Comparison of ENCODE assay signal across 26 mouse cellular contexts in genomic region chr6:31615426-31615970, GRCm38 (mm10). TPM values are rescaled to one million over a fixed set of nuclear protein-coding genes. Genes with fewer than 3 reads are reported as not detected.
DNase-seq lines count a peak whose midpoint lies in the region; ATAC-seq and TF ChIP-seq lines count a peak whose summit lies in the region.
"Had no signal": no experiment of that assay in that cellular context is flagged by ENCODE, and none has a peak within 500 bp of the region (broad histone marks: within the 10 kb centered on the region; RNA-seq: fewer than 3 reads in every experiment).

No protein-coding gene starts in this region.

- H3K9ac ChIP-seq in forebrain, embryonic 13.5 days: no peak overlapping the region
- peak overlapping the region; percentile 40 for H3K9ac ChIP-seq in liver, embryonic 14.5 days (replicated peaks)
- H3K9ac ChIP-seq: embryonic facial prominence, embryonic 12.5 days; forebrain, embryonic 15.5 days; kidney, embryonic 15.5 days; limb, embryonic 15.5 days had no signal

- no peak for TF ChIP-seq EP300 in liver, embryonic 14.5 days (IDR thresholded peaks at IDR 0.05; ENCODE audit: low read depth)

- H3K36me3 ChIP-seq in forebrain, embryonic 10.5 days (replicated peaks): no peaks in the 10 kb centered on the region
- H3K36me3 ChIP-seq in forebrain, embryonic 13.5 days (ENCODE audit: poor library complexity, severe bottlenecking): no peaks in the 10 kb centered on the region
- no peaks in the 10 kb centered on the region for H3K36me3 ChIP-seq in liver, embryonic 14.5 days (replicated peaks; ENCODE audit: control insufficient read depth, insufficient read depth, low read depth)
- H3K36me3 ChIP-seq in hindbrain, embryonic 10.5 days: no peaks in the 10 kb centered on the region
- H3K36me3 ChIP-seq: embryonic facial prominence, embryonic 12.5 days; forebrain, embryonic 15.5 days; kidney, embryonic 15.5 days; limb, embryonic 15.5 days had no signal

- ATAC-seq in forebrain, embryonic 13.5 days: no peak
- no peak for ATAC-seq in liver, embryonic 14.5 days (ENCODE audit: insufficient read depth)
- ATAC-seq: activated CD4-positive, CD25-positive, alpha-beta regulatory T cell, adult 4 months; CD4-positive, CD25-positive, alpha-beta regulatory T cell, adult 4 months; forebrain, embryonic 15.5 days; hindbrain, embryonic 16.5 days; Patski had no signal

- TF ChIP-seq CTCF in liver, embryonic 14.5 days (IDR thresholded peaks at IDR 0.05; ENCODE audit: low read depth): no peak

- H3K9me3 ChIP-seq in forebrain, embryonic 10.5 days: no peaks in the 10 kb centered on the region
- no peaks in the 10 kb centered on the region for H3K9me3 ChIP-seq in forebrain, embryonic 13.5 days (replicated peaks)
- no peaks in the 10 kb centered on the region for H3K9me3 ChIP-seq in liver, embryonic 14.5 days (ENCODE audit: control insufficient read depth, low read length)
- no peaks in the 10 kb centered on the region for H3K9me3 ChIP-seq in hindbrain, embryonic 10.5 days
- H3K9me3 ChIP-seq: embryonic facial prominence, embryonic 12.5 days; forebrain, embryonic 15.5 days; kidney, embryonic 15.5 days; limb, embryonic 15.5 days had no signal

- no peaks in the 10 kb centered on the region for H3K27me3 ChIP-seq in forebrain, embryonic 10.5 days (ENCODE audit: poor library complexity, severe bottlenecking)
- H3K27me3 ChIP-seq in forebrain, embryonic 13.5 days: no peaks in the 10 kb centered on the region
- no peaks in the 10 kb centered on the region for H3K27me3 ChIP-seq in liver, embryonic 14.5 days (ENCODE audit: control insufficient read depth, insufficient read depth, low read length)
- H3K27me3 ChIP-seq in hindbrain, embryonic 10.5 days (ENCODE audit: insufficient read depth, poor library complexity, severe bottlenecking): no peaks in the 10 kb centered on the region
- H3K27me3 ChIP-seq: embryonic facial prominence, embryonic 12.5 days; forebrain, embryonic 15.5 days; kidney, embryonic 15.5 days; limb, embryonic 15.5 days; Patski had no signal

- H3K4me1 ChIP-seq in forebrain, embryonic 10.5 days: peaks cover 14% of the 10 kb centered on the region
- no peaks in the 10 kb centered on the region for H3K4me1 ChIP-seq in forebrain, embryonic 13.5 days
- H3K4me1 ChIP-seq in brown adipose tissue, adult 24 weeks (ENCODE audit: control insufficient read depth, insufficient read depth, insufficient read length, low read length): peaks cover 46% of the 10 kb centered on the region
- peaks cover 56 to 75% of the 10 kb centered on the region in 2 experiments for H3K4me1 ChIP-seq in liver, embryonic 14.5 days (replicated peaks; ENCODE audit: control insufficient read depth in 2 of 2, insufficient read depth in 2 of 2, low read length in 1 of 2)
- peaks cover 15% of the 10 kb centered on the region for H3K4me1 ChIP-seq in hindbrain, embryonic 10.5 days (replicated peaks)
- H3K4me1 ChIP-seq: embryonic facial prominence, embryonic 12.5 days; forebrain, embryonic 15.5 days had no signal

- H3K4me2 ChIP-seq in forebrain, embryonic 13.5 days: no peak overlapping the region
- H3K4me2 ChIP-seq in liver, embryonic 14.5 days (ENCODE audit: low read depth): peak overlapping the region; percentile 92
- H3K4me2 ChIP-seq: embryonic facial prominence, embryonic 12.5 days; forebrain, embryonic 15.5 days; kidney, embryonic 15.5 days; limb, embryonic 15.5 days; midbrain, embryonic 11.5 days had no signal

- WGBS in forebrain, embryonic 10.5 days: 79% methylated on average over 4 of the region's 4 CpGs
- 86% methylated on average over 4 of the region's 4 CpGs for WGBS in forebrain, embryonic 13.5 days
- 46% methylated on average over 4 of the region's 4 CpGs for WGBS in liver, embryonic 14.5 days (ENCODE audit: insufficient replicate concordance)
- 81% methylated on average over 4 of the region's 4 CpGs for WGBS in hindbrain, embryonic 10.5 days

- 0 out of 2 replicates have a peak overlapping the region, but pooled peaks have one; percentile 15 for H3K27ac ChIP-seq in forebrain, embryonic 10.5 days
- no peak overlapping the region for H3K27ac ChIP-seq in forebrain, embryonic 13.5 days
- H3K27ac ChIP-seq in brown adipose tissue, adult 24 weeks (replicated peaks; ENCODE audit: low read depth, low read length): peak overlapping the region; percentile 95
- peak overlapping the region; percentile 63 for H3K27ac ChIP-seq in liver, embryonic 14.5 days
- H3K27ac ChIP-seq in hindbrain, embryonic 10.5 days: no peak overlapping the region
- H3K27ac ChIP-seq: embryonic facial prominence, embryonic 12.5 days; forebrain, embryonic 15.5 days; kidney, embryonic 15.5 days; limb, embryonic 15.5 days; macrophage had no signal

- DNase-seq in forebrain, embryonic 10.5 days (ENCODE audit: extremely low spot score, low spot score): no peak
- DNase-seq in 416B (ENCODE audit: low read depth): peak; percentile 72
- no peak for DNase-seq in liver, embryonic 14.5 days (ENCODE audit: low read depth in 3 of 3, low spot score in 3 of 3)
- DNase-seq in hindbrain, embryonic 10.5 days (ENCODE audit: low spot score): no peak
- no peak for DNase-seq in thymus, postnatal 0 days (ENCODE audit: low spot score)
- no peak for DNase-seq in left cerebral cortex, adult 18-20 months (ENCODE audit: low spot score in 2 of 2)
- DNase-seq: adrenal gland, adult 8-10 months; cerebellum, adult 18-20 months; cerebellum, postnatal 25 days; gastrocnemius, postnatal 36 days; kidney, adult 11 months; left cerebral cortex, postnatal 4 days; right cerebral cortex, adult 18-20 months; thymus, postnatal 14 days had no signal

- H3K4me3 ChIP-seq in forebrain, embryonic 10.5 days: no peak overlapping the region
- no peak overlapping the region for H3K4me3 ChIP-seq in forebrain, embryonic 13.5 days
- H3K4me3 ChIP-seq in brown adipose tissue, adult 24 weeks (ENCODE audit: insufficient read depth, low read depth, low read length): no peak overlapping the region
- H3K4me3 ChIP-seq in liver, embryonic 14.5 days (ENCODE audit: insufficient read depth in 1 of 2, low read depth in 2 of 2, low read length in 2 of 2): peak overlapping the region in 1 of 2 experiments; percentile 25; a peak in 2 of 4 replicates
- no peak overlapping the region for H3K4me3 ChIP-seq in hindbrain, embryonic 10.5 days
- H3K4me3 ChIP-seq: embryonic facial prominence, embryonic 12.5 days; forebrain, embryonic 15.5 days; kidney, embryonic 15.5 days; limb, embryonic 15.5 days had no signal

RNA-seq across cellular contexts. Expression of gene Podxl, which starts 51.7 kb away (rescaled TPM):
- 17.2 and 20.6 TPM in 2 replicates for polyA plus RNA-seq in forebrain, embryonic 10.5 days (2016; fragmentation: Nextera tagmentation; extraction: Ambion mirVana)
- 13.2 and 15.9 TPM in 2 replicates for polyA plus RNA-seq in forebrain, embryonic 13.5 days (2015; fragmentation: Nextera tagmentation; extraction: Ambion mirVana)
- 13.0 and 18.7 TPM in 2 replicates for polyA plus RNA-seq in brown adipose tissue, adult 24 weeks (2012; ENCODE audit: insufficient read depth, insufficient read length, missing spikeins)
- 8.1 and 8.2 TPM in 2 replicates for polyA plus RNA-seq in liver, embryonic 14.5 days (2012; rRNA removed)
- 5.0 and 6.0 TPM in 2 replicates for polyA plus RNA-seq in liver, embryonic 14.5 days (2014; fragmentation: Nextera tagmentation; extraction: Ambion mirVana)
- 16.2 and 19.8 TPM in 2 replicates for polyA plus RNA-seq in hindbrain, embryonic 10.5 days (2016; fragmentation: Nextera tagmentation; extraction: Ambion mirVana)
- polyA plus RNA-seq in thymus, postnatal 0 days (2015; fragmentation: Nextera tagmentation; extraction: Ambion mirVana): 1.5 and 1.6 TPM in 2 replicates
- 10 to 100 TPM; 20.3 to 22.7 TPM for total RNA-seq in left cerebral cortex, adult 18-20 months (2021)
- polyA plus RNA-seq: activated CD4-positive, CD25-positive, alpha-beta regulatory T cell, adult 4 months; CD4-positive, CD25-positive, alpha-beta regulatory T cell, adult 4 months; macrophage had no signal

Comparison
In these comparisons a context has a peak if more than half of its experiments do, and no peak if none do; other contexts are left out.
1. H3K27ac ChIP-seq: peak in forebrain, embryonic 10.5 days (single experiment), brown adipose tissue, adult 24 weeks (single experiment) and liver, embryonic 14.5 days (single experiment); none in forebrain, embryonic 13.5 days (single experiment) and hindbrain, embryonic 10.5 days (single experiment).